Mouse (Mus musculus): ENCODE measurements around the gene Wdr89.

- TF ChIP-seq CTCF (IDR thresholded peaks at IDR 0.05; ENCODE audit: low read depth) (no peak), EP300 (IDR thresholded peaks at IDR 0.05; ENCODE audit: low read depth) (no peak)
Observed at GRCm38 (mm10) chr12:75598988-75599387, 70.3 kb downstream of the Wdr89 start.
